Mouse (Mus musculus): Measurements from ENCODE around the gene Srpk1.
"Not testable (repeated sequence)": the region's sequence is repeated elsewhere in the genome, so short reads cannot be mapped to it uniquely, and the experiment has no call there.

Srpk1 gene

DNA sequence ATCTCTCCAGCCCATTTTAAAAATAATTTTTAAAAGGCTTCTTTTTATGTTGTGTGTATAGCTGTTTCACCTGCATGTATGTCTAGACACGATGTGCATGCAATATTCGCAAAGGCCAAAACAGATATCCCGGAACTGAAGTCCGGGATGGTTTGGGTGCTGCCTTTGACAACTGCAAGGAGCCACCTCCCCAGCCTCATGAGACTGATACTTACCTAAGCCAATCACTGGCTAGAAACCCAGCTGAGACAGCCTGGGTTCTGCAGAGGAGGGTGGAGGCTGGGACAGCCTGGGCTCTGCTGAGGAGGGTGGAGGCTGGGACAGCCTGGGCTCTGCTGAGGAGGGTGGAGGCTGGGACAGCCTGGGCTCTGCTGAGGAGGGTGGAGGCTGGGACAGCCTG lies 68.5 kb downstream of the Srpk1 start:
- DNase-seq (ENCODE audit: low spot score): not testable (repeated sequence)

DNA sequence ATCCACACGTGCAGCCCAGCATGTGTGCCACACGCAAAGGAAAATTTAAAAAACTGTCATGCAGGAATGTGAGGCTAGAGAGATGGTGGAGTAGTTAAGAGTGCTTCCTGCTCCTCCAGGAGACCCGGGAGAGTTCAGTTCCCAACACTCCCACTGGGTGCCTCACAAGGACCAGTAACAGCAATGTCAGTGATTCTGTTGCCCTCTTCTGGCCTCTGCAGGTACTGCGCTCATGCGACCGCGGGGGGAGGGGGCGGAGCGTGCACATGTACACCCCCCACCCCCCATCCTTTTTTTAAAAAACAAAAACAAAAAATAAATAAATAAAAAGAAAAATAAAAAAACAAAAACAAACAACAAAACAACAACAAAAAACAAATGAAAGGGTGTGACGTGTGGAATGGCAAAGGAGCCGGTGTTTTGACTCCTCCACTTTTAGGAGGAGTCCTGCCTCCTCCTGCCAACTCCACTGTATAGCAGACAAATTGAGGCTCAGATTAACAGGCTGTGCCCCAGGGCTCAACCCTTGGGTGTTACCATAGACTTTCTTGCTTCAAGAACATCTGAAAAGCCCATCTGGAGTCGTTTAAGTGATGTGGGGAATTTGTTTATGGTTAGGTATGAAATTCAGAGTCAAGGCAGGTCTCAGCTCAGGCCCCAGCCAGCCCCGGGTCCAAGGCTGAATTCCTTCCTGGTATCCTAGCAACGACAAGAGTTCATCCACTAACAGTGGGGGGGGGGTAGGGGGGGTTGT lies 69.3 kb downstream of the Srpk1 start:
- peak; percentile 77 for DNase-seq (ENCODE audit: low spot score)

DNA sequence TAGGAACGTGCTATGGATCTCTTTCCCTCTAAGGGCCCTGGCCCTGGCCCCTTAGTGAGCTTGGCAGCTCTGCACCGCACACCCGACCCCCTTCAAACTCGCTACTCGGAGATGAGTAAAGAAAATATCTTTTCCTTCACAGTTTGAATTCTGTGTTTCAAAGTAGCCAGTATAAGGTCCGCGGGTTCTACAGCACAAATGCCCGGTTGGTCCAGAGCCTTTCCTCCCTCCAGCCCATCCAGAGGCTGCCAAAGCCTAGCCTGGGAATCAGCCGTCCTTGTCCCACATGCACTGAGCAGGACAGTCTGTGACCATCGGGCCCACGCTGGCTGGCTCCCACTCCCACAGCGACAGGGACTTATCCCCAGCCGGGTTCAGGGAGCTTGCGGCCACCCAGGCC lies 73.4 kb downstream of the Srpk1 start, which contains the start of gene Clpsl2:
Clpsl2 (plus strand) TSS at position 301 of the 400 bp plus-strand sequence.
- no peak for DNase-seq (ENCODE audit: low spot score)

- no peak for DNase-seq (ENCODE audit: low spot score)
Observed at GRCm38 (mm10) chr17:28548550-28548949, 74.0 kb downstream of the Srpk1 start.

DNA sequence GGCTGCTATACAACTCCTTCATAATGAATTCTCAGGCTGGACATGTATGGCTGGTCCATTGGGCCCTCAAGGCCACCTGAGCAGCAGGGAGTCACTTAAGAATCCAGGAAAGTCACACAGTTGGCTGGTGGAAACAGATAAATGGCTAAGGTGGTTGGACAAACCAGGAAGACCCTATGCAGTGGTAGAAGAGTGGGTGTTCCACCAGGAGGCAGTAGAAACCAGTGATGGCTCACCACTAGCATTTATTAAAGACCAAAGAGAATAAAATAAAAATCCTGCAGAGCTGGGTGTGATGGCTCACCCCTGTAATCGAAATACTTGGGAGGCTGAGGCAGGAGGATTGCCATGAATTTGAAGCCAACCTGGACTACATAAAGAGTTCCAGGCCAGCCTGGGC lies 75.6 kb downstream of the Srpk1 start:
- DNase-seq (ENCODE audit: low spot score): peak; percentile 22

GRCm38 (mm10) chr17:28537881-28538280 lies 84.6 kb downstream of the Srpk1 start:
- DNase-seq (ENCODE audit: low spot score): no peak
